Mouse (Mus musculus) embryonic fibroblast, embryonic 13.5 days (primary cell): ENCODE measurements around the gene Morn5.

Experiments used
- CTCF ChIP-seq: IDR thresholded peaks from 2 replicates; pipeline ENCODE4 v1.5.1; 2011; ENCODE audit warnings: mild to moderate bottlenecking, control low read depth, low read length, moderate library complexity, borderline replicate concordance; ENCODE audit not compliant: insufficient read depth
- POLR2A ChIP-seq: IDR thresholded peaks from 2 replicates; pipeline ENCODE4 v1.6.1; 2011; ENCODE audit warnings: low read depth, mild to moderate bottlenecking, control low read depth, low read length, moderate library complexity

DNA sequence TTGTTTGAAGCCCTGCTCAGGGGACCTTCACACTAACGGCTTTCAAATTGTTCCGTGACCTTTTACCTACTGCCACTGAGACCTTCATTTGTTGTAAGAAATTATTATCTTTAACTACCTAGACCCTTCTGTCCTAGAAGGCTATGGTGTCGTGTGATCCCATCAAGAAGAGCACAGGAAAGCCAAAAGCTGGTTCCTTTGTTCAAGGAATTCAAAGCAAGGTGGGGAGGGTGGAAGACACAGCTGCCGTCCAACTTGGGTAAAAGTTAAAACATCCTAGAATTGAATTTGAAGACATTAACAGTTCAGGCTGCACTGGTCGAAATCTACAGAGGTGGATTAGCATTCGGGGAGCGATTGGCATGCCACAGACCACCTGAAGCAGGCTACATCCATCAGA is 15.3 kb upstream of the Morn5 start:
- TF ChIP-seq CTCF, result no peak
- no peak for TF ChIP-seq POLR2A
